Mouse (Mus musculus) C2C12 (cell line): ENCODE measurements around the gene Gm10160.

ENCODE experiments used
- CEBPB ChIP-seq: IDR thresholded peaks from one replicate; pipeline ENCODE4 v1.6.1; 2011; ENCODE audit warnings: low read depth, mild to moderate bottlenecking, control low read depth, moderate library complexity
- CTCF ChIP-seq: IDR thresholded peaks from one replicate; pipeline ENCODE4 v1.5.1; 2011; ENCODE audit not compliant: control insufficient read depth, insufficient read depth, insufficient read length
- MYOD1 ChIP-seq: IDR thresholded peaks from one replicate; pipeline ENCODE4 v1.6.1; 2011; ENCODE audit warnings: low read depth; ENCODE audit not compliant: control insufficient read depth, insufficient read length

- TF ChIP-seq CTCF = no peak
- TF ChIP-seq CEBPB = no peak
- TF ChIP-seq MYOD1 = no peak
Observed at GRCm38 (mm10) chr7:81865937-81866336, 10.3 kb upstream of the Gm10160 start.
